Mouse (Mus musculus): ENCODE measurements around the gene Ywhah. TPM values are rescaled to one million over a fixed set of nuclear protein-coding genes. Genes with fewer than 3 reads are reported as not detected.
A peak's percentile ranks its signal among the peaks of the same experiment; 100 is the strongest.
"Not testable (repeated sequence)": the region's sequence is repeated elsewhere in the genome, so short reads cannot be mapped to it uniquely, and the experiment has no call there.

The Ywhah gene
- total RNA-seq, 1 experiment from 2014 or later: 149 TPM

DNA sequence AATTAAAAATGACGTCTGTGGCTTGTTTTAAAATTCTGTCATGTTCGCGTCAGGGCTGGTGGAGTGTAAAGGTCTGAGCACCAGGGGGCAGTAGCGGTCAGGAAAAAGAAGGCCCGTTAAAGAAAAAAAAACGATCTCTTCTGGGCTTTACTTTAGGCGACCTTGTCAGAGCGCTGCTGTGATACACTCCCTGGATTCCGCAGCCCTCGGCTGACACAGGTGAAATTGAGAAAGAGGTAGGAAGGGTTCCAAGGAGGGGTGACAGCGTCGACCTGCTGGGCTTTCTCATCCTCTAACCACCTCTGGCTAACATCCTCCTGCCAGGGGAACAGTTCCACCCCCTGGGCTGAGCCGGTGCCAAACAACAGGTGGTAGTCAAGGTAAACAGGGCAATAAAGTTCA is 20.9 kb downstream of the Ywhah start:
- ATAC-seq (ENCODE audit: extremely low read depth, insufficient number of reproducible peaks, low FRiP score, poor library complexity, severe bottlenecking): peak; percentile 65

GRCm38 (mm10) chr5:33040735-33041134 is 22.1 kb downstream of the Ywhah start:
- not testable (repeated sequence) for ATAC-seq (ENCODE audit: extremely low read depth, insufficient number of reproducible peaks, low FRiP score, poor library complexity, severe bottlenecking)

DNA sequence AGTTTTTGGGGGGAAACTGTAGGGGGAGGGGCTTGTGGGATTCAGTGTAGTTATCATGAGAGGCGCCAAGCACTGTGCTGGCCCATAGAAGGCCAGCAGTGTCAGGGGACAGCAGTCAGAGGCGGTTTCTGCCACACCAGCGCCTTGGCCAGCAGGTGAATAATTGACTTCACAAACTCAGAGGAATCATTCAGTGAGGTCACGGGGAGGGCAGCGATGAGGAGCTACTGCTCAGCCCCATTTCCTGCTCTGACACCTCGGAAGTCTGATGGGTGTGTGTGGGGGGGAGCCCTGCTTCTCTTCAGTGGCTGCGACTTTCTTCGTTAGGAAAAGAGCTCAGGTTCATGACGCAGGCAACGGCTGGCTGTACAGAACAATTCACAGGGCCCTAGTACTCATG is 24.8 kb downstream of the Ywhah start:
- ATAC-seq (ENCODE audit: extremely low read depth, insufficient number of reproducible peaks, low FRiP score, poor library complexity, severe bottlenecking): no peak

- no peak for ATAC-seq (ENCODE audit: extremely low read depth, insufficient number of reproducible peaks, low FRiP score, poor library complexity, severe bottlenecking)
Measured at GRCm38 (mm10) chr5:33044636-33045315, 26.2 kb downstream of the Ywhah start.

- ATAC-seq (ENCODE audit: extremely low read depth, insufficient number of reproducible peaks, low FRiP score, poor library complexity, severe bottlenecking): no peak
Measured at GRCm38 (mm10) chr5:33045316-33045705, 26.7 kb downstream of the Ywhah start.

- no peak for ATAC-seq (ENCODE audit: extremely low read depth, insufficient number of reproducible peaks, low FRiP score, poor library complexity, severe bottlenecking)
Measured at GRCm38 (mm10) chr5:33052849-33053582, 34.4 kb downstream of the Ywhah start.

DNA sequence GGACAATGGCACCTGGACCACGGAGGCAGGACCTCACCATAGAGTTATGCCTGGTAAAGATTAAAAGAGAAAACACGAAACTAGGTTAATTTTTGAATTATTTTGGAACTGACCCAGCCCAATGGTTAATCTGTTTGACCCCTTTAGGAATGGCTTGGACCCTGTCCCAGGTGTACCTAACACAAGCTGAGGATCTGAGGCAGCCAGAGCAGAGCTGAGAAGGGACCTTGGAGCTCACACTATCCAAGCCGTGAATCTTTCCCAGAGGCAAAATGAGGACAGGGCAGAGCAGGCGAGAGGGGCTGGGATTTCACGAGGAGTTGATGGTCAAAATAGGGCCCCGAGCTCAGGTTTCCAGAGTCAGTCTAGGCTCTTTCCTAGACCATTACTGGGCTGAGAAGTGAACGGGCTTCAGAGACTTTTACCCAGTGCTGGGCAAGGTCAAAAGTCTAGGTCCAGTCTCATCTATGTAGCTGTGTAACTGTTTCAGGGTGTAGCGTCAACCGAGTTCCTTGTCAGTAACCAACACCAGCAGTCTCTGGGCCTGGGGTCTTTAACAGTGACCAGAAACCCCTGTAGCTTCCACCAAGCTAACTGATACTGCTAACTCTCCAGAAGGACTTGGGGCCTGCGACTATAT is 37.6 kb downstream of the Ywhah start:
- no peak for ATAC-seq (ENCODE audit: extremely low read depth, insufficient number of reproducible peaks, low FRiP score, poor library complexity, severe bottlenecking)

- ATAC-seq (ENCODE audit: extremely low read depth, insufficient number of reproducible peaks, low FRiP score, poor library complexity, severe bottlenecking): no peak
Measured at GRCm38 (mm10) chr5:33070071-33070470, 51.5 kb downstream of the Ywhah start.

GRCm38 (mm10) chr5:33076490-33077191 is 58.0 kb downstream of the Ywhah start:
- ATAC-seq (ENCODE audit: extremely low read depth, insufficient number of reproducible peaks, low FRiP score, poor library complexity, severe bottlenecking): no peak

Other genes starting within 250 kb of the Ywhah start
- gene Pisd, start 233.2 kb upstream of the Ywhah start, total RNA-seq (2017): 42.5 and 44.1 TPM in 2 replicates
- gene Gm20671, start 191.7 kb upstream of the Ywhah start, total RNA-seq (2017): 7.3 and 8.1 TPM in 2 replicates
- 53.8 and 58.6 TPM in 2 replicates for gene Prr14l, start 164.6 kb upstream of the Ywhah start, total RNA-seq (2017)
- gene Depdc5, start 155.1 kb upstream of the Ywhah start, total RNA-seq (2017): 55.7 and 58.4 TPM in 2 replicates
- 4.3 and 4.8 TPM in 2 replicates for gene Slc5a1, start 85.4 kb downstream of the Ywhah start, total RNA-seq (2017)
- gene Spon2, start 199.6 kb downstream of the Ywhah start, total RNA-seq (2017): not detected in 2 replicates